Mouse (Mus musculus) megakaryocyte, embryonic 14.5 days (primary cell): ENCODE data around the gene Gm42906. TPM values are rescaled to one million over a fixed set of nuclear protein-coding genes. Genes with fewer than 3 reads are reported as not detected.

Experiments
- H3K27me3 ChIP-seq: replicated peaks from 2 replicates; pipeline ENCODE3; 2012; ENCODE audit warnings: inconsistent platforms
- H3K36me3 ChIP-seq: replicated peaks from 2 replicates; pipeline ENCODE3; 2012; ENCODE audit warnings: low read length, inconsistent platforms, mixed read lengths
- H3K4me1 ChIP-seq: 2 replicates; pipeline ENCODE4 v1.6.1; 2012; ENCODE audit warnings: inconsistent platforms
- H3K4me3 ChIP-seq: replicated peaks from 2 replicates; pipeline ENCODE3; 2012; ENCODE audit warnings: moderate library complexity, mild to moderate bottlenecking, inconsistent platforms
- H3K9me3 ChIP-seq: 2 replicates; pipeline ENCODE4 v1.6.1; 2012; ENCODE audit warnings: inconsistent platforms
- FLI1 ChIP-seq: IDR thresholded peaks from 2 replicates; pipeline ENCODE4 v1.6.1; 2012; ENCODE audit warnings: low read length, inconsistent platforms, mixed read lengths
- GATA1 ChIP-seq: IDR thresholded peaks from 3 replicates; pipeline ENCODE4 v1.6.1; 2012; ENCODE audit warnings: mixed read lengths, low read length, inconsistent platforms, borderline replicate concordance
- polyA plus RNA-seq: library from polyadenylated mRNA; stranded (reverse); fragments of >175 nt; gene quantifications from 2 replicates; pipeline ENCODE4 v1.2.3, GENCODE M21; 2012; ENCODE audit warnings: low replicate concordance; ENCODE audit not compliant: insufficient read depth

Gene Gm42906
- polyA plus RNA-seq, 1 experiment: not detected

- Histone ChIP-seq H3K4me3 (no peak overlapping the region), H3K36me3 (no peaks in the 10 kb centered on the region), H3K27me3 (no peaks in the 10 kb centered on the region), H3K9me3 (no peaks in the 10 kb centered on the region), H3K4me1 (no peaks in the 10 kb centered on the region)
- no peak for TF ChIP-seq GATA1
- TF ChIP-seq FLI1: no peak
Measured at GRCm38 (mm10) chr5:151108955-151109354, 319.0 kb downstream of the Gm42906 start.

GRCm38 (mm10) chr5:151108291-151108897, 319.6 kb downstream of the Gm42906 start:
- Histone ChIP-seq H3K36me3 (no peaks in the 10 kb centered on the region), H3K9me3 (no peaks in the 10 kb centered on the region), H3K27me3 (no peaks in the 10 kb centered on the region), H3K4me3 (no peak overlapping the region), H3K4me1 (no peaks in the 10 kb centered on the region)
- no peak for TF ChIP-seq FLI1
- no peak for TF ChIP-seq GATA1

- no peaks in the 10 kb centered on the region for H3K9me3 ChIP-seq
- H3K36me3 ChIP-seq: no peaks in the 10 kb centered on the region
- no peaks in the 10 kb centered on the region for H3K27me3 ChIP-seq
- TF ChIP-seq GATA1: no peak
- no peak for TF ChIP-seq FLI1
- H3K4me1 ChIP-seq: no peaks in the 10 kb centered on the region
- H3K4me3 ChIP-seq: no peak overlapping the region
Measured at GRCm38 (mm10) chr5:151106841-151107240, 321.1 kb downstream of the Gm42906 start.

- Histone ChIP-seq H3K4me1 (no peaks in the 10 kb centered on the region), H3K36me3 (no peaks in the 10 kb centered on the region), H3K27me3 (no peaks in the 10 kb centered on the region), H3K9me3 (no peaks in the 10 kb centered on the region), H3K4me3 (no peak overlapping the region)
- no peak for TF ChIP-seq FLI1
- no peak for TF ChIP-seq GATA1
Measured at GRCm38 (mm10) chr5:151105054-151105971, 322.6 kb downstream of the Gm42906 start.

- Histone ChIP-seq H3K27me3 (no peaks in the 10 kb centered on the region), H3K4me1 (no peaks in the 10 kb centered on the region), H3K36me3 (no peaks in the 10 kb centered on the region), H3K9me3 (no peaks in the 10 kb centered on the region), H3K4me3 (no peak overlapping the region)
- TF ChIP-seq GATA1 (no peak), FLI1 (no peak)
Measured at GRCm38 (mm10) chr5:151104354-151105053, 323.5 kb downstream of the Gm42906 start.

- H3K4me3 ChIP-seq: no peak overlapping the region
- H3K36me3 ChIP-seq: no peaks in the 10 kb centered on the region
- H3K9me3 ChIP-seq: no peaks in the 10 kb centered on the region
- H3K27me3 ChIP-seq: no peaks in the 10 kb centered on the region
- TF ChIP-seq GATA1 (no peak), FLI1 (no peak)
- H3K4me1 ChIP-seq: no peaks in the 10 kb centered on the region
Measured at GRCm38 (mm10) chr5:151103284-151103683, 324.7 kb downstream of the Gm42906 start.

GRCm38 (mm10) chr5:151102262-151102661, 325.7 kb downstream of the Gm42906 start:
- no peaks in the 10 kb centered on the region for H3K9me3 ChIP-seq
- H3K27me3 ChIP-seq: no peaks in the 10 kb centered on the region
- TF ChIP-seq GATA1: no peak
- TF ChIP-seq FLI1: no peak
- H3K4me1 ChIP-seq: no peaks in the 10 kb centered on the region
- no peak overlapping the region for H3K4me3 ChIP-seq
- no peaks in the 10 kb centered on the region for H3K36me3 ChIP-seq

GRCm38 (mm10) chr5:151096012-151096411, 332.0 kb downstream of the Gm42906 start:
- TF ChIP-seq GATA1 (no peak), FLI1 (no peak)
- H3K36me3 ChIP-seq: no peaks in the 10 kb centered on the region
- no peak overlapping the region for H3K4me3 ChIP-seq
- H3K4me1 ChIP-seq: no peaks in the 10 kb centered on the region
- H3K27me3 ChIP-seq: no peaks in the 10 kb centered on the region
- H3K9me3 ChIP-seq: peaks cover 24% of the 10 kb centered on the region

- Histone ChIP-seq H3K4me3 (no peak overlapping the region), H3K4me1 (no peaks in the 10 kb centered on the region), H3K27me3 (no peaks in the 10 kb centered on the region), H3K36me3 (no peaks in the 10 kb centered on the region), H3K9me3 (peaks cover 24% of the 10 kb centered on the region)
- no peak for TF ChIP-seq GATA1
- TF ChIP-seq FLI1: no peak
Measured at GRCm38 (mm10) chr5:151092886-151093665, 334.9 kb downstream of the Gm42906 start.

- H3K4me1 ChIP-seq: no peaks in the 10 kb centered on the region
- no peaks in the 10 kb centered on the region for H3K27me3 ChIP-seq
- H3K36me3 ChIP-seq: no peaks in the 10 kb centered on the region
- peaks cover 23% of the 10 kb centered on the region for H3K9me3 ChIP-seq
- TF ChIP-seq FLI1 (no peak), GATA1 (no peak)
- no peak overlapping the region for H3K4me3 ChIP-seq
Measured at GRCm38 (mm10) chr5:151090996-151091395, 337.0 kb downstream of the Gm42906 start.
